Mouse (Mus musculus): ENCODE results near the gene N6amt1. TPM values are rescaled to one million over a fixed set of nuclear protein-coding genes. Genes with fewer than 3 reads are reported as not detected.

Gene N6amt1
- total and polyA plus RNA-seq, 3 experiments, result 10.8 to 23.3 (median 18.2) TPM

Other genes starting within 250 kb of the N6amt1 start
- 21.5 and 22.8 TPM in 2 replicates for gene Ltn1, start 78.4 kb downstream of the N6amt1 start, total RNA-seq (2012; rRNA removed)
- 30.8 and 33.0 TPM in 2 replicates for gene Ltn1, start 78.4 kb downstream of the N6amt1 start, total RNA-seq (2014; rRNA removed)
- 31.8 and 34.6 TPM in 2 replicates for gene Ltn1, start 78.4 kb downstream of the N6amt1 start, polyA plus RNA-seq (2012; ENCODE audit: insufficient read length, low read depth)
- gene Rwdd2b, start 86.4 kb downstream of the N6amt1 start, total RNA-seq (2012; rRNA removed), result 14.2 and 17.6 TPM in 2 replicates
- gene Rwdd2b, start 86.4 kb downstream of the N6amt1 start, total RNA-seq (2014; rRNA removed), result 35.9 and 37.9 TPM in 2 replicates
- 32.5 and 35.9 TPM in 2 replicates for gene Rwdd2b, start 86.4 kb downstream of the N6amt1 start, polyA plus RNA-seq (2012; ENCODE audit: insufficient read length, low read depth)
- gene Usp16, start 100.5 kb downstream of the N6amt1 start, total RNA-seq (2012; rRNA removed), result 85.6 and 92.2 TPM in 2 replicates
- gene Usp16, start 100.5 kb downstream of the N6amt1 start, total RNA-seq (2014; rRNA removed), result 77.0 and 80.9 TPM in 2 replicates
- gene Usp16, start 100.5 kb downstream of the N6amt1 start, polyA plus RNA-seq (2012; ENCODE audit: insufficient read length, low read depth), result 144 and 149 TPM in 2 replicates
- gene Cct8, start 141.7 kb downstream of the N6amt1 start, total RNA-seq (2012; rRNA removed), result 350 and 466 TPM in 2 replicates
- 863 and 980 TPM in 2 replicates for gene Cct8, start 141.7 kb downstream of the N6amt1 start, total RNA-seq (2014; rRNA removed)
- gene Cct8, start 141.7 kb downstream of the N6amt1 start, polyA plus RNA-seq (2012; ENCODE audit: insufficient read length, low read depth), result 1,169 and 1,185 TPM in 2 replicates
- 0.08 TPM in 2 replicates for gene Map3k7cl, start 199.1 kb downstream of the N6amt1 start, total RNA-seq (2012; rRNA removed)
- gene Map3k7cl, start 199.1 kb downstream of the N6amt1 start, total RNA-seq (2014; rRNA removed), result not detected in 2 replicates
- gene Map3k7cl, start 199.1 kb downstream of the N6amt1 start, polyA plus RNA-seq (2012; ENCODE audit: insufficient read length, low read depth), result not detected in 2 replicates